Mouse (Mus musculus): ENCODE data around the gene Tenm4. TPM values are rescaled to one million over a fixed set of nuclear protein-coding genes. Genes with fewer than 3 reads are reported as not detected.
A peak's percentile ranks its signal among the peaks of the same experiment; 100 is the strongest.

The Tenm4 gene
- polyA plus RNA-seq (2021; fragmentation: Nextera tagmentation) = 30.9 and 43.8 TPM in 2 replicates
- long read RNA-seq, experiment 1, partial matches to known transcripts = 30 of 54 reads
- long read RNA-seq, experiment 1, other reads (novel, unspliced or antisense) = 23 of 54 reads
- long read RNA-seq, experiment 2, transcript Tenm4-204 (3 exons, 2,527 nt) = major isoform, 6 of 101 reads
- long read RNA-seq, experiment 2, partial matches to known transcripts = 59 of 101 reads
- long read RNA-seq, experiment 2, other reads (novel, unspliced or antisense) = 33 of 101 reads

GRCm38 (mm10) chr7:96170924-96171595 is at the start of gene Tenm4:
TSS of gene Tenm4 (plus strand) at chr7:96171246.

DNA sequence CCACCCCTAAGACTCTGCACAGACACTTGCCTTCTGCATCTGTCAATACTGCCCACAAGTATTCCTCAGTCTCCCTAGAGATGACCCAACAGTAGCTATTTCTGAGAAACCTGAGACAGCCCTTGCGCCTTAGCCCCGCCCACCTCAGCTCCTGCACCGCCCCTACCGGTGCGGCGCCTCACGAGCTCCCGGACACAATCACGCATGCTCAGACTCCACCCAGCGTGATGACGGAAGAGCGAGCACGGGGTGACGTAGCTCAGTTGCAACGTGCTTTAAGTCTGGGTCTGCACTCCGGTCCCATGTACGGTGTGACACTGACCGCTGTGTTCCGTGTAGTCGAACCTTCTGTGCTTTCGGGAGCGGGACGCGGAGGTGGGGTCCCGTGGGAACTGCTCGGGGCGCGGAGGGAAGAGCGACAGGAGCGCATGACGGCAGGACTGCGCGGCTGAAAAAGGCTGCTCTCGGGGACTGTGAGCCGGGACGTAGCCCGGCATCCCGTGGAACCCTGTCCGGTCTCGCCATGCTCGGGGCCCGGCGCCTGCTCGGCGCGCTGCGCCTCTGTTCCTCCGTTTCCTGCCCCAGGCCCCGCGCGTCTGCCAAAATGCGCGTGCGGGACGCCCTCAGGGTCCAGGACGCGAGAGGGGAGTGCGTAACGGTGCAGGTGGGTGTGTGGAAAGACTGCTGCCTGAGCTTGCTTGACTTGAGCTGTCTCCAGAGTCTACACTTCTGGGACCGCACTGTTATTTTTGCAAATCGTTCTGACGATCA is 780.4 kb downstream of the Tenm4 start, which contains the start of gene Nars2:
Gene Nars2 (plus strand): TSS at position 225 of the 771 bp plus-strand sequence.

Small RNA genes lying within 50 kb of the gene (microRNA-seq; reads per million reads assigned to microRNA genes)
- gene Mir6394 (not detected), gene Mir708 (463 reads per million, percentile 74 among the genes with 10 or more reads in this experiment)
